Mouse (Mus musculus) neural tube, embryonic 14.5 days (tissue): ENCODE measurements around the gene Slc37a4. TPM values are rescaled to one million over a fixed set of nuclear protein-coding genes. Genes with fewer than 3 reads are reported as not detected.
"Not testable (repeated sequence)": the region's sequence is repeated elsewhere in the genome, so short reads cannot be mapped to it uniquely, and the experiment has no call there.

Experiments used
- ATAC-seq: fragments of 200-750 bp; cut with Nextera tagmentation; 2 replicates; pipeline ENCODE4 v1.8.0; 2017; ENCODE audit warnings: low read depth, mild to moderate bottlenecking, moderate TSS enrichment, moderate library complexity
- H3K27ac ChIP-seq: fragments of 300-500 bp; sonication (generic); 2 replicates; pipeline ENCODE4 v1.5.1; 2014; ENCODE audit warnings: low read depth, mild to moderate bottlenecking, control low read depth, low read length, moderate library complexity, mixed read lengths
- H3K27me3 ChIP-seq: fragments of 300-500 bp; sonication (generic); 2 replicates; pipeline ENCODE4 v1.6.1; 2014; ENCODE audit warnings: low read length; ENCODE audit not compliant: control insufficient read depth, insufficient read depth
- H3K36me3 ChIP-seq: fragments of 300-500 bp; sonication (generic); 2 replicates; pipeline ENCODE4 v1.6.1; 2014; ENCODE audit warnings: low read length, mixed read lengths; ENCODE audit not compliant: control insufficient read depth, insufficient read depth
- H3K4me1 ChIP-seq: fragments of 300-500 bp; sonication (generic); 2 replicates; pipeline ENCODE4 v1.6.1; 2014; ENCODE audit warnings: low read length; ENCODE audit not compliant: control insufficient read depth, insufficient read depth
- H3K4me2 ChIP-seq: fragments of 300-500 bp; sonication (generic); 2 replicates; pipeline ENCODE4 v1.6.1; 2014; ENCODE audit warnings: mild to moderate bottlenecking, low read depth, low read length, control low read depth
- H3K4me3 ChIP-seq: fragments of 300-500 bp; sonication (generic); 2 replicates; pipeline ENCODE4 v1.5.1; 2014; ENCODE audit warnings: low read depth, low read length, control low read depth, mixed read lengths
- H3K9ac ChIP-seq: fragments of 300-500 bp; sonication (generic); replicated peaks from 2 replicates; pipeline ENCODE4 v1.6.1; 2014; ENCODE audit warnings: low read depth, mild to moderate bottlenecking, control low read depth, low read length, mixed read lengths
- H3K9me3 ChIP-seq: fragments of 300-500 bp; sonication (generic); 2 replicates; pipeline ENCODE4 v1.6.1; 2016; ENCODE audit warnings: low read length; ENCODE audit not compliant: control insufficient read depth
- WGBS: fragments of 180-500 bp; shearing (Covaris S2); extraction: QIAGEN DNeasy Blood & Tissue Kit; methylation state at CpG from one replicate; pipeline ENCODE4 v1.1.7; 2014; 5-methylcytosine and 5-hydroxymethylcytosine counted together
- polyA plus RNA-seq: library from polyadenylated mRNA; unstranded; fragments of >200 nt; fragmentation: Nextera tagmentation; extraction: Ambion mirVana; gene quantifications from 2 replicates; pipeline ENCODE4 v1.2.1, GENCODE M21; 2014

The Slc37a4 gene
- polyA plus RNA-seq, 1 experiment from 2014 or later, result 78.8 TPM

DNA sequence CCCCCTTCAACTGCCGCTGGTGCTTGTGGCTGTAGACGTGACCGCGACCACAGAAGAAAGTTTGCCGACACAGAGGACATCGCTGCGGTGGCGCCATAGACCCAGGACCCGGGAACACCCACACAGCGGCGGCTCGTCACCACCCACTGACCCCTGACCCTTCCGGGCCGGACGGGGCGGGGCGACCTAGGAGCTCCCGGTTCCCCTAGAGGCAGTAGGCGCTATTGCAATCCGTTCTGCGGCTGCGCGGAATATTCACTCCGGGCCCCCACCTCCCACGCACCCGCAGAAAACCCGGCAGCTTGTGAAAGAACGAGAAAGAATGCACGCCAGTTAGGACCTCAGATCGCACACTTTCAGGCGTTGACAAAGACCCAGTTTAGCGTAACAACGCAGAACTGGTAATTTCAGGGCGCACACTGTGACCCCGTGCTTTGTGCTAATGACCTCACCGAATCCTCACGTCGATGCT, 21.3 kb downstream of the Slc37a4 start:
- H3K9me3 ChIP-seq, result no peaks in the 10 kb centered on the region
- peak overlapping the region; percentile 78 for H3K9ac ChIP-seq
- H3K4me2 ChIP-seq, result peak overlapping the region; percentile 84
- peak overlapping the region; percentile 65 for H3K27ac ChIP-seq
- H3K36me3 ChIP-seq, result peaks cover 6% of the 10 kb centered on the region
- no peaks in the 10 kb centered on the region for H3K27me3 ChIP-seq
- 0 out of 2 replicates have a peak, but pooled peaks cover 5% of the 10 kb centered on the region for H3K4me1 ChIP-seq
- ATAC-seq, result peak; percentile 90
- H3K4me3 ChIP-seq, result peak overlapping the region; percentile 74
- under 1% methylated on average over 38 of the region's 38 CpGs for WGBS

DNA sequence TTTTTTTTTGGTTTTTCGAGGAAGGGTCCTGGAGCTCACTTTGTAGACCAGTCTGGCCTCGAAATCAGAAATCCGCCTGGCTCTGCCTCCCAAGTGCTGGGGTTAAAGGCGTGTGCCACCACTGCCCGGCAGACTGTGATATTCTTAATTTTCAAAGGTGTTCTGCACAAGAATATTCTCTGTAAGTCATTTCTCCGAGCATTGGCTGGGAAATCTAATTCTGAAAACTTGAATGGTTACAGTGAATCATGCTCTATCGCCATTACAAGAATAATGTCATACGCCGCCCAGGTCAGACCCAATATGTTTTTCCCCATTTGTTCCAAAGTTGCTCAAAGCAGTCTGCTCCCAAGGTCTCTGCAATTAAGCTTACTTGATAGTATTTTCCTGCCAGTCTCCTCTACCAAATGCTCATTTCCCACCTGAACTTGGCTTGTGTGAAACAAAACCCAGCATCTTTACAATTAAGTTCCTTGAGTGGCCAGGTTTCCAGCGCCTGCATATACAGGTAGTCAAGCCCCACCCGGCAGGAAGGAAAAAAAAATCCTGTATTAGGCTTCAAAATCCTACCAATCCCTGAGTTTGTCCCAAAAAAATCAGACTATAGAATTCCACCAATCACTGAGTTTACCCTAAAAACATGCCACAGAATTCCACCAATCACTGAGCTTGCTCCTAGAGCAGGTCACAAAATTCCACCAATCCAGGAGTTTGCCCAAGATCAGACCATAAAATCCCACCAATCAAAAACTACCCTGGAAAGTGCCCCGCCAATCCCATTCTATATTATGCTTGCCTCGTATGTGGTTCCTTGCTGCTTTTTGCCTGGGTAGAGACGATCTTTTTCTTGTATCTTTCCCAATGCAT, 22.1 kb downstream of the Slc37a4 start, which contains the start of gene Ccdc84:
Gene Ccdc84 (minus strand): TSS at position 51 of the 867 bp plus-strand sequence.
- H3K4me3 ChIP-seq, result peak within 1 kb of the TSS; percentile 74
- no peaks in the 10 kb centered on the region for H3K27me3 ChIP-seq
- peak within 1 kb of the TSS; percentile 78 for H3K9ac ChIP-seq
- H3K4me1 ChIP-seq, result 0 out of 2 replicates have a peak, but pooled peaks cover 5% of the 10 kb centered on the region
- peak within 1 kb of the TSS; percentile 65 for H3K27ac ChIP-seq
- H3K9me3 ChIP-seq, result no peaks in the 10 kb centered on the region
- 78% methylated on average over 14 of the region's 14 CpGs for WGBS
- ATAC-seq, result 0 out of 2 replicates have a peak, but pooled peaks have one; percentile 2
- H3K36me3 ChIP-seq, result peaks cover 3% of the 10 kb centered on the region; the same call in 1 of the 2 replicates
- H3K4me2 ChIP-seq, result peak within 1 kb of the TSS; percentile 84

DNA sequence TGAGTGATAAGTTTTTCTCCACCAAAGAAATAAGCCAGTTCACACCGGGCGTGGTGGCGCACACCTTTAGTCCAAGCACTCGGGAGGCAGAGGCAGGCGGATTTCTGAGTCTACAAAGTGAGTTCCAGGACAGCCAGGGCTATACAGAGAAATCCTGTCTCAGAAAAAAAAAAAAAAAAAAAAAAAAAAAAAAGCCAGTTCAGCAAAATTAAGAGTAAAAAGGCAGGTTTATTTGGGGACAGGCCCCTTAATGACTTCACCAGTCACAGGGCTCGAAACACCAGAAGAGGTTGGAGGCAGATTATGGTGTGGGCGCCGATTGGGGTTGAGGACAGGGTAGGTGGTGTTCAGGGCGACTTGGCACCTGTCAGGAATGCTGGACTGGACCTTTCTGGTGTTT, 23.1 kb downstream of the Slc37a4 start:
- not testable (repeated sequence) for H3K4me1 ChIP-seq, H3K9me3 ChIP-seq, H3K27me3 ChIP-seq, ATAC-seq, H3K4me2 ChIP-seq, H3K36me3 ChIP-seq, H3K27ac ChIP-seq, H3K4me3 ChIP-seq, H3K9ac ChIP-seq
- WGBS, result 94% methylated on average over 9 of the region's 9 CpGs

DNA sequence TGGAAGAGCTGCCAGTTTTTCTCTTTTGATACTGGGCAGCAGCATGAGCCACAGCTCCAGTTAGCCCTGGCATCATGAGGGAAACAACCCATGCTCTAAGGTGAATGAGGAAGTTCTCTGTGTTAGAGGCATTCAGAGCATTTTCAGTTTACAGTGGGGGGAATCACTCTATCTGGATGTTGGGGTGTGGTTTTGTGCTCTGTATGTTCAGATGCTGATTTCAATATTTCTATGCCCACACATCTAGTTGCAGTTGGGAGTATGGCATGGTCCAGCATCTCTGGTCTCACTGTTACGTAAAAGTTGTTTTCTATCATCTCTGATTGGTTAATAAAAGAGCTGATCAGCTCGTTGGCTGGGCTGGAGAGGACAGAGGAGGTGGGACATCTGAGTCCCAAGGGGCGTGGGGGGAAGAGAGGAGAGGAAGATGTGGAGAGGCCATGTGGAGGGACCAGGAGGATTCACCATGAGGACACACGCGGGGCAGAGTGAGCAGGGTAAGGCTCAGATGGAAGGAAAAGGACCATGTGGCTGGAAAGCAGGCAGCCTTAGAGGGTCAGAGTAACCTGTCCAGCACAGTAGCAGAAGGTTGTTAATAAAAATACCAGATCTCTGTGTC, 23.7 kb downstream of the Slc37a4 start:
- Histone ChIP-seq H3K4me1 (0 out of 2 replicates have a peak, but pooled peaks cover 5% of the 10 kb centered on the region), H3K9ac (no peak overlapping the region), H3K4me3 (no peak overlapping the region), H3K27me3 (no peaks in the 10 kb centered on the region), H3K27ac (no peak overlapping the region), H3K36me3 (0 out of 2 replicates have a peak, but pooled peaks cover 3% of the 10 kb centered on the region), H3K9me3 (no peaks in the 10 kb centered on the region), H3K4me2 (no peak overlapping the region)
- ATAC-seq, result no peak
- WGBS, result 81% methylated on average over 5 of the region's 5 CpGs

DNA sequence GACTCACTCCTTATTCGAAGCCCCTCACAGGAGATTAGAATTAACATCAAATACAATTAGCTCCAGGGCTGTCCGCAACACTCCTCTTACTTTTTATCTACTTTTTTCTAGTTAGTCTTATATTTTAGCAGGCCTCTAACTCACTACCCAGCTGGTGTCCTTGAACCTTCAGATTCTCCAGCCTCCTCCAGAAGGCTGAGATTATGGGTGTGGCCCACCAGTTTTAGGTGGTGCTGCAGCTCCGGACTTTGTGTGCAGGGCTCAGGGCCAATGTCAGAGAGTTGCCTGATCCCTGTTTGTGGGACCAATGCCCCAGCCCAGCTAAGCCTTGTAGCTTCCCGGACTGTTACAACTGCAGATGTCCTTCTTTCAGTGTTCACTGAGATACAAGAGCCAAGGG, 26.9 kb downstream of the Slc37a4 start:
- no peak overlapping the region for H3K4me3 ChIP-seq
- 93% methylated on average over 4 of the region's 4 CpGs for WGBS
- H3K4me2 ChIP-seq, result no peak overlapping the region
- no peaks in the 10 kb centered on the region for H3K36me3 ChIP-seq
- no peak for ATAC-seq
- H3K9me3 ChIP-seq, result no peaks in the 10 kb centered on the region
- no peak overlapping the region for H3K9ac ChIP-seq
- H3K27me3 ChIP-seq, result no peaks in the 10 kb centered on the region
- no peak overlapping the region for H3K27ac ChIP-seq
- H3K4me1 ChIP-seq, result no peaks in the 10 kb centered on the region

DNA sequence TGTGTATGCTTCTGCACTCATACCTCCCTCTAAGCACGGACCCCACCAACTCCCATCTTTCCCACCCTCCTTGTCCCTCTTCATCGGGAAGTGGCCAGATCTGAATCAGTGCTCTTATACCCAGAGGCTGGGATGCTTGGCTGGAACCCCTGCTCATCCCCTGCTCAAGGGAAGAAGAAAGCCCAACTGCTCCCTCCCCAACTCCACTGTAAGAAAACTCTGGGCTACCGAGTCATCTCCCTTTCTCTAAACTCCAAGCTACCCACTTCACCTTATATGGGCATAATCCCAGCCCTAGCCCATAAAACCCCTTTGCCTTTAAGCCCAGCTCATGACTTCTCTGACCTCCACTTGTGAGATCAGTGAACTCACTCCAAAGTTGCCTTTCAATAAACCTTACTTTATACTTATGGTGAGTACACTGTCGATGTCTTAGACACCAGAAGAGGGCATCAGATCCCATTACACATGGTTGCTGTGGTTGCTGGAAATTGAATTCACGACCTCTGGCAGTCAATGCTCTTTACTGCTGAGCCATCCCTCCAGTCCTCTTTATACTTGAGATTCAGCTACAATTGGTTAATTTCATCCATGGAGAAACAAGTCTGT, 36.0 kb downstream of the Slc37a4 start:
- Histone ChIP-seq H3K27ac (no peak overlapping the region), H3K27me3 (no peaks in the 10 kb centered on the region), H3K4me2 (no peak overlapping the region), H3K36me3 (no peaks in the 10 kb centered on the region), H3K9me3 (no peaks in the 10 kb centered on the region), H3K4me3 (no peak overlapping the region), H3K9ac (no peak overlapping the region), H3K4me1 (no peaks in the 10 kb centered on the region)
- no peak for ATAC-seq
- 56% methylated on average over 5 of the region's 5 CpGs for WGBS

DNA sequence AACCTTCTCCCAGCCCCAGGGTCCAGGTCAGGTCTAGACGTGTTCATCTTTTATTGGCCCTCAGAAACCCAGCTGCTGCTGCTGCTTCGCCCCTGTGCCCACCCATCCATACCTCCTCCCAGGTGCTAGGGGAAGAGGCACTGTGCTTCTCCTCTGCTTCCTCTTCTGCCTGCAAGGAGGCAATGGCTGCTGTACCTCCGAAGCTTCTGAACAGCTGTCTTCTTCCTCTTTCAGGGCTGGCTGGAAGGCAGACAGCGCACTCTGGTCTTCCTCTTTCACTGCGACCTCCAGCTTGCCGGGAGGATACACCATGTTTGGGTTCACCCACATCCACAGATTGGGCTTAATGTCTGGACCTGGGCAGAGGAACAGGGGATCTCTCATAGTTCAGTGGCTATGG, 39.1 kb downstream of the Slc37a4 start:
- WGBS, result 88% methylated on average over 6 of the region's 6 CpGs
- no peak overlapping the region for H3K9ac ChIP-seq
- H3K27ac ChIP-seq, result no peak overlapping the region
- no peaks in the 10 kb centered on the region for H3K27me3 ChIP-seq
- H3K36me3 ChIP-seq, result no peaks in the 10 kb centered on the region
- H3K4me2 ChIP-seq, result no peak overlapping the region
- no peaks in the 10 kb centered on the region for H3K9me3 ChIP-seq
- ATAC-seq, result no peak
- no peak overlapping the region for H3K4me3 ChIP-seq
- H3K4me1 ChIP-seq, result no peaks in the 10 kb centered on the region

DNA sequence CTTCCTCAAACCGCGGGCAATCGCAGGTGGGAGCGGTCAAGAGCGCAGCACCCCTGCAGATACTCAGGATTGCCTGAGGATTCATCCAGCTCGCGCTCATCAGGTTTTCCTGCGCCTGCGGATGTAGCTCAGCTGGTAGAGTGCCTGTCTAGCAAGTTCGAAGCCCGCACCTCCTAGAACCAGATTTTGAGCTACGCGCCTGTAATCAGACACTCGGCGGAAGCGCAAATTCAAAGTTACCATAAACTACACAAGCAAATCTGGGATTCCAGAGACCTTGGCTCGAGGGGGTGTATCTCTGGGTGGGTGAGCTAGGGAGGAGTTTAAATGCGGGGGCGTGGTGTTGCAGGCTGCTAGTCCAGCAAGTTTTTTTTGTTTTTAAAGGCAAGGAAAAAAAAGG, 44.3 kb downstream of the Slc37a4 start, which contains the start of gene Foxr1:
Gene Foxr1 (minus strand): TSS at position 176 of the 400 bp plus-strand sequence.
- no peak within 1 kb of the TSS for H3K27ac ChIP-seq
- H3K27me3 ChIP-seq, result no peaks in the 10 kb centered on the region
- no peak for ATAC-seq
- no peaks in the 10 kb centered on the region for H3K4me1 ChIP-seq
- H3K9ac ChIP-seq, result no peak within 1 kb of the TSS
- H3K4me2 ChIP-seq, result no peak within 1 kb of the TSS
- H3K36me3 ChIP-seq, result no peaks in the 10 kb centered on the region
- H3K9me3 ChIP-seq, result no peaks in the 10 kb centered on the region
- H3K4me3 ChIP-seq, result no peak within 1 kb of the TSS
- 75% methylated on average over 19 of the region's 19 CpGs for WGBS
